Mouse (Mus musculus) small intestine, adult 2 months (tissue): ENCODE measurements at regions not wholly inside any gene's neighbourhood (a gene's known extent, or its start where the extent isn't known, plus 50 kb on each side); places are given as distances from the start of the nearest gene placed in this dataset.

Source experiments
- CTCF ChIP-seq: fragments of 200-500 bp; IDR thresholded peaks from 2 replicates; pipeline ENCODE4 v1.5.1; 2012; ENCODE audit warnings: low read depth, mild to moderate bottlenecking, control low read depth, inconsistent platforms, low read length, moderate library complexity, mixed read lengths; ENCODE audit not compliant: insufficient replicate concordance, insufficient read length; ENCODE audit errors: extremely low read depth
- POLR2A ChIP-seq: fragments of 200-500 bp; IDR thresholded peaks from 2 replicates; pipeline ENCODE4 v1.6.1; 2012; ENCODE audit warnings: low read depth, mild to moderate bottlenecking, control low read depth, inconsistent platforms, low read length, moderate library complexity

DNA sequence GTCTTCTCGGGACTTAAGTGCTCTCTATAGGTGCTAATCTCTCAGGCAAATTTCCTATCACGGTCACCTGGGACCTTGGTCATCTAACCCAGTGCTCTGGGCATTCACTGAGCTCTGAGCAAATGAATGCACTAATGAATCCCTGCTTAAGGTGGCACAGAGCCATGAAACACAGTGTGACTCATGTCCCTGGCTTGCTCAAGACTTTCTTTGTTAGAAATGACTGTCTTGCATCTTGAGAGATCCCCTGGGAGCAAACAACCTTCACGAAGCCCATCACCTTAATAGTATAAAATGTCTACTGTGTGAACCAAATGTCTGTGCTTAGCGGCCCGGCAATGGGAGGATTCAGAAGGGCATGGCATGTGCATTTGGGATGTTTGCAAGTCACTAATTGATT, 137.2 kb upstream of the Irx1 start:
- TF ChIP-seq POLR2A (no peak), CTCF (no peak)
